Mouse (Mus musculus) brain, embryonic 14.5 days (tissue): Measurements from ENCODE around the gene Tmem39a.

Experiments used
- CTCF ChIP-seq: fragments of 200-500 bp; IDR thresholded peaks from 2 replicates; pipeline ENCODE4 v1.5.1; 2012; ENCODE audit warnings: inconsistent platforms, mild to moderate bottlenecking, moderate library complexity, borderline replicate concordance; ENCODE audit not compliant: insufficient read depth, insufficient read length; ENCODE audit errors: extremely low read depth
- POLR2A ChIP-seq: fragments of 200-500 bp; IDR thresholded peaks from 2 replicates; pipeline ENCODE4 v1.6.1; 2012; ENCODE audit warnings: mild to moderate bottlenecking, inconsistent platforms, borderline replicate concordance; ENCODE audit not compliant: poor library complexity, insufficient read depth, insufficient read length, severe bottlenecking; ENCODE audit errors: extremely low read depth

DNA sequence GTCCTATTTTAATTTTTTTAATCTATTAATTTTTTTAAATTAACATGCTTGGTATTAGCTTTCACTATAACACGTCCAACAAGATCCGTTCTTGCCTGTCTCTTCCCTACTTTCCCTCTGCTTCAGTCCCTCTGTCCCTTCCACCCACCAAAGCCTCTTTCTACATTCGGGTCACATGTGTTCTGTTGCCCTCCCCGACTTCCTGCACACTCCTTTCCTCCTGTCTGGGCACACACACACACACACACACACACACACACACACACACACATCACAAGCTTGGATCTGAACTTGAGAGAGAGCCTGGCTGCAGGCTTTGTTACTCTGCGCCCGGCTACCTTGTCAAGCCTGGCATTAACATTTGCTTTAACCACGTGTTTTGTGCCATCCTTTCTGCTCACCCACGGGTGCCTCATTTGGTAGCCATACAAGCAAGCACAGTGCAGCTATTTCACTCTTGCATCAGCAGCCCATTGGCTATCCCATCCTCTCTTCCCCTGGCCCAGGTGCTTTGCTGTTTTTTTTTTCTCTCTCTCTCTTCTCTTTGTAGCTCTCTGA is 77.4 kb downstream of the Tmem39a start:
- no peak for TF ChIP-seq CTCF
- TF ChIP-seq POLR2A, result no peak
